Mouse (Mus musculus): ENCODE measurements at regions not wholly inside any gene's neighbourhood (a gene's known extent, or its start where the extent isn't known, plus 50 kb on each side); places are given as distances from the start of the nearest gene placed in this dataset.

GRCm38 (mm10) chr7:83078695-83079094, 211.6 kb downstream of the Mex3b start:
- Histone ChIP-seq H3K4me1 (replicated peaks; ENCODE audit: control insufficient read depth, insufficient read depth, low read length) (no peaks in the 10 kb centered on the region), H3K36me3 (ENCODE audit: control insufficient read depth, insufficient read depth, low read length) (no peaks in the 10 kb centered on the region), H3K4me3 (ENCODE audit: control insufficient read depth, insufficient read depth, low read length) (no peak overlapping the region), H3K27me3 (ENCODE audit: control insufficient read depth, insufficient read depth, low read length) (no peaks in the 10 kb centered on the region), H3K27ac (ENCODE audit: control insufficient read depth, insufficient read depth, low read length) (no peak overlapping the region)
- TF ChIP-seq CTCF (IDR thresholded peaks at IDR 0.05; ENCODE audit: borderline replicate concordance, control insufficient read depth, extremely low read depth, insufficient read depth, low read length, poor library complexity) (no peak), POLR2A (IDR thresholded peaks at IDR 0.05; ENCODE audit: control insufficient read depth, extremely low read depth, insufficient read depth, low read length, poor library complexity) (no peak)
- DNase-seq = no peak
- WGBS = 97% methylated on average over 4 of the region's 4 CpGs

DNA sequence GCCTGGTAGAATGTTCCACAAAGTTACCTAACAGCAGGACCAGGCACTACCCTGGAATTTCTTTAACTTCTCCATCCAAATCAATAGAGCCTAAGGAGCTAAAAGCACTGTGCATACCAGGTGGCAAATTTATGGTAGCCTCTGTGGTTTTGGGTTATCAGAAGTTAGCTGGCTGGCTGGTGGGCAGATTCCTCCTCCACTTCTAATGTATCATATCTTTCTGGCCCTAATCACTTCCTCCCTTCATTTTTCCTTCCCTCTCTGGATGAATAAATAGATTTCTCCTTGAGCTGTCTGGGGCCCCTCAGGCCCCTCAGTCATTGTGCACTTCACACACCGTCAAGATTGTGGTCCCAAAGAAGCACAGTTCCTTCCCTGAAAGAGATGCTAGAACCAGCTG, 212.7 kb downstream of the Mex3b start:
- H3K27me3 ChIP-seq (ENCODE audit: control insufficient read depth, insufficient read depth, low read length) = no peaks in the 10 kb centered on the region
- no peak overlapping the region for H3K27ac ChIP-seq (ENCODE audit: control insufficient read depth, insufficient read depth, low read length)
- no peaks in the 10 kb centered on the region for H3K36me3 ChIP-seq (ENCODE audit: control insufficient read depth, insufficient read depth, low read length)
- no peak for DNase-seq
- TF ChIP-seq POLR2A (IDR thresholded peaks at IDR 0.05; ENCODE audit: control insufficient read depth, extremely low read depth, insufficient read depth, low read length, poor library complexity) = no peak
- TF ChIP-seq CTCF (IDR thresholded peaks at IDR 0.05; ENCODE audit: borderline replicate concordance, control insufficient read depth, extremely low read depth, insufficient read depth, low read length, poor library complexity) = no peak
- no peak overlapping the region for H3K4me3 ChIP-seq (ENCODE audit: control insufficient read depth, insufficient read depth, low read length)
- no peaks in the 10 kb centered on the region for H3K4me1 ChIP-seq (replicated peaks; ENCODE audit: control insufficient read depth, insufficient read depth, low read length)
- WGBS = 17% methylated on average over 1 of the region's 1 CpGs

DNA sequence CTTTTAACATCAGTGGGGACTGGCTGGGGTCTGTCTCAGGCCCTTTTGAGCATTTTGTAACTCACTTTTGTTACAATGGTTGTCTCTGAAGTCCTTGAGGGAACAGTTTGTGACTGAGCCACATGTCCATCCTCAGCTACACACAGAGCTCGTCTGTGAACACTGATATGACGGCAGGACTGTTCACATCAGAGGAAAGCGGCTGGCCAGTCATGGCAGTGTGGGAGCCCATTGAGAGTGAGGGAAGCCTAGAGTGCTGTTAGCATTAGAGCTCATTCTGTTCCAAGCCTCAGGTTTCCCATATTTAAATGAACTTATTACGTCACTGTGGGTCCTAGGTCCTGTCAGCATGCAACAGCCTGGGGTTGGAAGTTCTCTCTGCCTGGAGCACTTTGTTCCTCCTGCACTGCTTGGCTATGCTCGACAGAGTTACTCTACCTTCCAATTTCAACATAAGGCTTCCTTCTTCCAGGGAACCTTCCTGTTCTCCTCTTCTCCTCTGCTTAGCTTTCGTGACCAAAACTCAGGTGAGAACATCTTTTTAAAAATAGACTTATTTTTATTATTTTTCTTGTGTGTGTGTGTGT, 217.5 kb downstream of the Mex3b start:
- no peak overlapping the region for H3K27ac ChIP-seq (ENCODE audit: control insufficient read depth, insufficient read depth, low read length)
- 86% methylated on average over 6 of the region's 6 CpGs for WGBS
- H3K4me1 ChIP-seq (replicated peaks; ENCODE audit: control insufficient read depth, insufficient read depth, low read length) = no peaks in the 10 kb centered on the region
- no peaks in the 10 kb centered on the region for H3K36me3 ChIP-seq (ENCODE audit: control insufficient read depth, insufficient read depth, low read length)
- no peaks in the 10 kb centered on the region for H3K27me3 ChIP-seq (ENCODE audit: control insufficient read depth, insufficient read depth, low read length)
- TF ChIP-seq POLR2A (IDR thresholded peaks at IDR 0.05; ENCODE audit: control insufficient read depth, extremely low read depth, insufficient read depth, low read length, poor library complexity) (no peak), CTCF (IDR thresholded peaks at IDR 0.05; ENCODE audit: borderline replicate concordance, control insufficient read depth, extremely low read depth, insufficient read depth, low read length, poor library complexity) (no peak)
- DNase-seq = no peak
- no peak overlapping the region for H3K4me3 ChIP-seq (ENCODE audit: control insufficient read depth, insufficient read depth, low read length)

- no peaks in the 10 kb centered on the region for H3K36me3 ChIP-seq (ENCODE audit: control insufficient read depth, insufficient read depth, low read length)
- H3K27ac ChIP-seq (ENCODE audit: control insufficient read depth, insufficient read depth, low read length) = no peak overlapping the region
- H3K4me1 ChIP-seq (replicated peaks; ENCODE audit: control insufficient read depth, insufficient read depth, low read length) = no peaks in the 10 kb centered on the region
- no peak overlapping the region for H3K4me3 ChIP-seq (ENCODE audit: control insufficient read depth, insufficient read depth, low read length)
- no peak for DNase-seq
- no peak for TF ChIP-seq CTCF (IDR thresholded peaks at IDR 0.05; ENCODE audit: borderline replicate concordance, control insufficient read depth, extremely low read depth, insufficient read depth, low read length, poor library complexity)
- no peak for TF ChIP-seq POLR2A (IDR thresholded peaks at IDR 0.05; ENCODE audit: control insufficient read depth, extremely low read depth, insufficient read depth, low read length, poor library complexity)
- no peaks in the 10 kb centered on the region for H3K27me3 ChIP-seq (ENCODE audit: control insufficient read depth, insufficient read depth, low read length)
- WGBS = 83% methylated on average over 4 of the region's 4 CpGs
Measured at GRCm38 (mm10) chr7:83085547-83086158, 218.5 kb downstream of the Mex3b start.

DNA sequence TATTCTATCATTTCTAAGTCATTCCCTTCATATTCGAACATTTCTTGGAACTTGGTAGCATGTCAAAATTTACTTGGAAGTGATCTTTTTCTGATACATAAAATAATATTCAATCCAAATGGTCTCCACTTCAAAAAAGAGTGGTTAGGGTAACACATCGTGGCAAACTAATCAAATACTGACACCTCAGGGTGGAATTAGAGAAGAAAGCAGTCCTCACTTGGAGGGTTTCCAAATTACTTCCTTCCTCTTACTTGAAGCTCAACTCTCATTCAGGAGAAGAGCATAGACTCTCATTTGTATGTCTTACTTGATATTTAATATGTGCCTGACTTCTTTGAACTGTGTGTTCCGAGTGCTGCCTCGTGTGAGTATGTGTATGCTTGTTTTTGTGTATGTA, 220.3 kb downstream of the Mex3b start:
- H3K27ac ChIP-seq (ENCODE audit: control insufficient read depth, insufficient read depth, low read length) = no peak overlapping the region
- DNase-seq = no peak
- TF ChIP-seq POLR2A (IDR thresholded peaks at IDR 0.05; ENCODE audit: control insufficient read depth, extremely low read depth, insufficient read depth, low read length, poor library complexity) (no peak), CTCF (IDR thresholded peaks at IDR 0.05; ENCODE audit: borderline replicate concordance, control insufficient read depth, extremely low read depth, insufficient read depth, low read length, poor library complexity) (no peak)
- H3K4me1 ChIP-seq (replicated peaks; ENCODE audit: control insufficient read depth, insufficient read depth, low read length) = no peaks in the 10 kb centered on the region
- 39% methylated on average over 4 of the region's 4 CpGs for WGBS
- no peaks in the 10 kb centered on the region for H3K27me3 ChIP-seq (ENCODE audit: control insufficient read depth, insufficient read depth, low read length)
- no peak overlapping the region for H3K4me3 ChIP-seq (ENCODE audit: control insufficient read depth, insufficient read depth, low read length)
- no peaks in the 10 kb centered on the region for H3K36me3 ChIP-seq (ENCODE audit: control insufficient read depth, insufficient read depth, low read length)

DNA sequence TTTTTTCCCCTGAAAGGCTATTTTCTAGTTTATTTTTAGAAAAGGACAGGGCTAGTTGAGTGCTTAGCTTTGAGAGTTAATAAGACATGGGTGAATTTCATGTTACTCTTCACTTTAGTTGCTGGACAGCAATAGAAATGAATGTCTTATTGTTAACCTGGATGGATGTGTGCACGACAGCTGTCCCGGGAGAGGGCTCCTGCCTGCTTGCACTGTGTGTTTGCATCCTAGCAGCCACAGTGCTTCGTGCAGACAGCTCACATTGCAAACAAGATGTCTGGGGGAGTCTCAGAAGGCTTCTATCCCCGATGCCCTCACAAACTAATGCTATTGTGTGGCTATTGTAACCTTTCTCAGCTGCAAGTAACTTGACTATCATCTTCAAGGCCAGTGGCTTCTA, 221.0 kb downstream of the Mex3b start:
- H3K4me1 ChIP-seq (replicated peaks; ENCODE audit: control insufficient read depth, insufficient read depth, low read length) = no peaks in the 10 kb centered on the region
- no peaks in the 10 kb centered on the region for H3K27me3 ChIP-seq (ENCODE audit: control insufficient read depth, insufficient read depth, low read length)
- H3K4me3 ChIP-seq (ENCODE audit: control insufficient read depth, insufficient read depth, low read length) = no peak overlapping the region
- H3K27ac ChIP-seq (ENCODE audit: control insufficient read depth, insufficient read depth, low read length) = no peak overlapping the region
- TF ChIP-seq CTCF (IDR thresholded peaks at IDR 0.05; ENCODE audit: borderline replicate concordance, control insufficient read depth, extremely low read depth, insufficient read depth, low read length, poor library complexity) (no peak), POLR2A (IDR thresholded peaks at IDR 0.05; ENCODE audit: control insufficient read depth, extremely low read depth, insufficient read depth, low read length, poor library complexity) (no peak)
- no peaks in the 10 kb centered on the region for H3K36me3 ChIP-seq (ENCODE audit: control insufficient read depth, insufficient read depth, low read length)
- DNase-seq = no peak
- 87% methylated on average over 4 of the region's 4 CpGs for WGBS
